Mouse (Mus musculus) C2C12 (cell line): ENCODE results near the gene Cfc1. TPM values are rescaled to one million over a fixed set of nuclear protein-coding genes. Genes with fewer than 3 reads are reported as not detected.

Experiments
- H3K27me3 ChIP-seq: one replicate; pipeline ENCODE4 v1.6.1; 2011; ENCODE audit not compliant: control insufficient read depth, insufficient read depth, insufficient read length
- H3K36me3 ChIP-seq: one replicate; pipeline ENCODE4 v1.6.1; 2011; ENCODE audit not compliant: control insufficient read depth, insufficient read depth
- H3K4me3 ChIP-seq: one replicate; pipeline ENCODE4 v1.5.1; 2011; ENCODE audit warnings: mild to moderate bottlenecking, control low read depth; ENCODE audit not compliant: poor library complexity, insufficient read depth, severe bottlenecking
- H3K79me2 ChIP-seq: one replicate; pipeline ENCODE4 v1.6.1; 2011; ENCODE audit not compliant: control insufficient read depth, insufficient read depth
- H3K79me3 ChIP-seq: one replicate; pipeline ENCODE4 v1.6.1; 2011; ENCODE audit warnings: low read depth, control low read depth
- H3ac ChIP-seq: one replicate; pipeline ENCODE3; 2011; ENCODE audit warnings: low read depth; ENCODE audit not compliant: control insufficient read depth, insufficient read length
- CEBPB ChIP-seq: IDR thresholded peaks from one replicate; pipeline ENCODE4 v1.6.1; 2011; ENCODE audit warnings: low read depth, mild to moderate bottlenecking, control low read depth, moderate library complexity
- CTCF ChIP-seq: IDR thresholded peaks from one replicate; pipeline ENCODE4 v1.5.1; 2011; ENCODE audit not compliant: control insufficient read depth, insufficient read depth, insufficient read length
- FOSL1 ChIP-seq: IDR thresholded peaks from one replicate; pipeline ENCODE4 v1.8.0; 2011; ENCODE audit warnings: mild to moderate bottlenecking, low read length; ENCODE audit not compliant: poor library complexity, insufficient read depth, severe bottlenecking
- MAX ChIP-seq: IDR thresholded peaks from one replicate; pipeline ENCODE4 v1.6.1; 2011; ENCODE audit warnings: mild to moderate bottlenecking, control low read depth
- MYOD1 ChIP-seq: IDR thresholded peaks from one replicate; pipeline ENCODE4 v1.6.1; 2011; ENCODE audit warnings: low read depth; ENCODE audit not compliant: control insufficient read depth, insufficient read length
- MYOG ChIP-seq: IDR thresholded peaks from one replicate; pipeline ENCODE4 v1.6.1; 2011; ENCODE audit not compliant: control insufficient read depth, insufficient read length; ENCODE audit errors: extremely low read depth
- USF1 ChIP-seq: IDR thresholded peaks from one replicate; pipeline ENCODE4 v1.6.1; 2011; ENCODE audit warnings: low read depth, mild to moderate bottlenecking, control low read depth, moderate library complexity
- polyA plus RNA-seq: library from polyadenylated mRNA; unstranded; fragments of >200 nt; fragmentation: generic; extraction: Trizol; gene quantifications from one replicate; pipeline ENCODE4 v1.2.1, GENCODE M21; 2012; ENCODE audit warnings: missing spikeins

Cfc1 gene
- polyA plus RNA-seq, 1 experiment = not detected

GRCm38 (mm10) chr1:34579782-34580356 is 44.4 kb downstream of the Cfc1 start:
- no peaks in the 10 kb centered on the region for H3K79me3 ChIP-seq
- no peaks in the 10 kb centered on the region for H3K27me3 ChIP-seq
- no peak overlapping the region for H3ac ChIP-seq
- no peaks in the 10 kb centered on the region for H3K79me2 ChIP-seq
- H3K36me3 ChIP-seq = no peaks in the 10 kb centered on the region
- no peak for TF ChIP-seq FOSL1
- TF ChIP-seq CEBPB = no peak
- no peak for TF ChIP-seq MYOG
- TF ChIP-seq MYOD1 = no peak
- TF ChIP-seq USF1 = no peak
- no peak for TF ChIP-seq CTCF
- H3K4me3 ChIP-seq = no peak overlapping the region

DNA sequence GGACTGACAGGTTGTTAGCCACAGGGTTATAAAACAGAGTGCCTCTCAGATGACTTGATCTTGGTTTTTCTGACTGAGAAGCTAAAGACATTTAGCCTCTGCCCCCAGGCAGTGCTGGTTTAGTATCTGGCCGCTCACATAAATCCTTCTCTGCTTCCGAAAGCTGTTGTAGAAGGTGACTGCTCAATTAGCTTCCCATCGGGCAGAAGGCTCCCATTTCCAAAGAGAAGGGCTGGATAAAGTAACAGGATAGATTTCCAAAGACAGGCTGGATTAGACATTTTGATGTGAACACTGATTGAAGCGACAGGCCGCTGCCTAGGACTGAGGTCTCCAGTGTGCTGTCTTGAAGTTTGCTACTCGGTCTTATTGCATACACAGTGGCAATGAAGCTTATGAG is 46.8 kb downstream of the Cfc1 start:
- Histone ChIP-seq H3K79me2 (no peaks in the 10 kb centered on the region), H3K27me3 (no peaks in the 10 kb centered on the region), H3K79me3 (no peaks in the 10 kb centered on the region), H3ac (no peak overlapping the region), H3K36me3 (no peaks in the 10 kb centered on the region), H3K4me3 (no peak overlapping the region)
- TF ChIP-seq MYOG (no peak), MYOD1 (no peak), FOSL1 (no peak), USF1 (no peak), MAX (no peak), CEBPB (no peak), CTCF (no peak)

- no peaks in the 10 kb centered on the region for H3K36me3 ChIP-seq
Measured at GRCm38 (mm10) chr1:34583821-34584263, 48.4 kb downstream of the Cfc1 start.

GRCm38 (mm10) chr1:34584736-34585135 is 49.3 kb downstream of the Cfc1 start:
- H3K79me2 ChIP-seq = no peaks in the 10 kb centered on the region
- no peak overlapping the region for H3ac ChIP-seq
- H3K79me3 ChIP-seq = no peaks in the 10 kb centered on the region
- no peaks in the 10 kb centered on the region for H3K36me3 ChIP-seq
- no peak for TF ChIP-seq USF1
- TF ChIP-seq MYOD1 = no peak
- TF ChIP-seq CTCF = no peak
- TF ChIP-seq FOSL1 = no peak
- TF ChIP-seq MYOG = no peak
- peaks cover 11% of the 10 kb centered on the region for H3K27me3 ChIP-seq
- no peak overlapping the region for H3K4me3 ChIP-seq

More at GRCm38 (mm10) chr1:34583821-34584263, 48.4 kb downstream of the Cfc1 start:
- Histone ChIP-seq H3K27me3 (peaks cover 6% of the 10 kb centered on the region), H3K79me2 (no peaks in the 10 kb centered on the region), H3K79me3 (no peaks in the 10 kb centered on the region), H3ac (no peak overlapping the region), H3K4me3 (no peak overlapping the region)
- TF ChIP-seq MYOD1 (no peak), MAX (no peak), CEBPB (no peak), MYOG (no peak), USF1 (no peak), FOSL1 (no peak), CTCF (no peak)

DNA sequence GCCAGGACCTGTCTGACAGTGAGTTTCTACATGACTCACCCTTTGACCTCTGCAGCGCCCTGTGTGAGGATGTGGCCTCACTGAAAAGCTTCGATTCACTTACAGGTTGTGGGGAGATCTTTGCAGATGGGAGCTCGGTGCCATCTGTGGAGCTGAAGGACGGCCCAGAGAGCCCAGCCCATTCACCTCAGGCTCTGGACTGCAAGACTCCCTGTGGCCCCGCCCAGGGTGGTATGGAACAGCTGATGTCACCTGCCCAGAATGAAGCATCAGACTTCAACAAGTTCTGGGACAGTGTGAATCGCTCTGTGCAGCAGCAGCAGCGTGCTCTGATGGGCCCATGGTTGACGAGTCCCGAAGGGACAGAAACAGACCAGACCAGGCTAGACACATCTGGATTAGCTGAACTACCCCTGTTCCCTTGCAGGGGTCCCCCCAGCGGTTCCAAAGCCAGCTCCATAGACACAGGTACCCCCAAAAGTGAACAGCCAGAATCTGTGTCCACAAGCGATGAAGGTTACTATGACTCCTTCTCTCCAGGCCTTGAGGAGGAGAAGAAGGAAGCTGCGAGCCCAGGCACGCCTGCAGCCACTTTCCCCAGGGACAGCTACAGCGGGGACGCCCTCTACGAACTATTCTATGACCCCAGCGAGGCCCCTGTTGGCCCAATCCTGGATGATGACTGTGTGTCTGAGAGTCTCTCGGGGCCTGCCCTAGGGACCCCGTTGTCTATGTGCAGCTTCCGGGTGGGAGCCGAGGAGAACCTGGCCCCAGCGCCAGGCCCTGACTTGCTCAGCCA is 52.0 kb downstream of the Cfc1 start:
- H3K79me3 ChIP-seq = no peaks in the 10 kb centered on the region
- H3K79me2 ChIP-seq = no peaks in the 10 kb centered on the region
- no peak overlapping the region for H3ac ChIP-seq
- H3K36me3 ChIP-seq = no peaks in the 10 kb centered on the region
- TF ChIP-seq USF1 = no peak
- no peak for TF ChIP-seq MYOG
- TF ChIP-seq CEBPB = no peak
- no peak for TF ChIP-seq CTCF
- no peak for TF ChIP-seq MYOD1
- no peak for TF ChIP-seq MAX
- TF ChIP-seq FOSL1 = no peak
- H3K4me3 ChIP-seq = no peak overlapping the region
- H3K27me3 ChIP-seq = peaks cover 17% of the 10 kb centered on the region

Other genes with a start within 250 kb of the Cfc1 start
- gene Ccdc115, start 96.0 kb upstream of the Cfc1 start, polyA plus RNA-seq = 18.8 TPM
- gene Imp4, start 95.8 kb upstream of the Cfc1 start, polyA plus RNA-seq = 70.5 TPM
- gene Ptpn18, start 75.9 kb upstream of the Cfc1 start, polyA plus RNA-seq = not detected
- not detected for gene Prss39, start 37.2 kb upstream of the Cfc1 start, polyA plus RNA-seq
- gene Prss40, start 25.3 kb downstream of the Cfc1 start, polyA plus RNA-seq = not detected
- not detected for gene Amer3, start 44.0 kb downstream of the Cfc1 start, polyA plus RNA-seq